Mouse (Mus musculus): ENCODE results near the gene Zbtb4. TPM values are rescaled to one million over a fixed set of nuclear protein-coding genes. Genes with fewer than 3 reads are reported as not detected.

The Zbtb4 gene
- polyA plus RNA-seq, 1 experiment from 2014 or later: 5.2 TPM

DNA sequence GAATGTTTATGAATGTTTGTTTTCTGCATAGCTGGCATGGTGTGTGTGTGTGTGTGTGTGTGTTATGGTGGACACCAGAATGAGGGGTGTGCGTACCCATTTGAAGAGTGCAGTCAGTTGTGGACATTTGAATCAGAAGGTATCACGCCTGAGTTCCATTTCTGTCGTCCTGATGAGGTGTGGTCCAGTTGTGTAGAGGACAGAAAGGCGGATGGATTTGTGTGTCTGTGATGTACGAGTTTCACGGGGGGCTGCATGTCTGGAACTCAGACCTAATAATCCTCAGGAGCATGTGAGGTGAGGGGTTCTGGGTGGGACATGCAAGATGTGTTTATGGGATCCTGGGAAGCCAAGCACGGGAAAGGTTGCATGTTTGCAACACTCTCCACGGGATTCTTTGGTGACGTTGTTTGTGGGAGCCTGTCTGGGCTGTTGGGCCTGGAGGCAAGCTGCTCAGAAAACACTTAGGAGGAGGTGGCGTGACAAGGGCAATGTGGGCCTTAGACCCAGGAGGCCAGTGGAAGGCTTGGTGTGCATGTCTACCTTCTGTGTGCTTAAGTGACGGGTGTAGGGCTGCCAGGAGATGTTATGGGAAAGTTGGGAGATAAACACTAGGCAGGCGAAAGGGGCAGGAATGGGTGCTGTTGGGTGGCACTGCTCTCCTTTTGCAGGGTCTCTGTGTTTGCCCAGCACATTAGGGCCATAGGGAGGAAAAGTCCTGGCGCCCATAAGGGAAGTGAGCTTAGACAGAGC lies 1.3 kb downstream of the Zbtb4 start:
- WGBS: 58% methylated on average over 13 of the region's 13 CpGs
- H3K4me1 ChIP-seq (replicated peaks): peaks cover 24% of the 10 kb centered on the region
- H3K9me3 ChIP-seq: no peaks in the 10 kb centered on the region
- no peaks in the 10 kb centered on the region for H3K27me3 ChIP-seq
- peak overlapping the region; percentile 93; the same call in 1 of the 2 replicates for H3K27ac ChIP-seq (replicated peaks)
- peak overlapping the region; percentile 97 for H3K9ac ChIP-seq
- peak overlapping the region; percentile 94 for H3K4me3 ChIP-seq
- H3K4me2 ChIP-seq: peak overlapping the region; percentile 86
- 0 out of 2 replicates have a peak, but pooled peaks cover 2% of the 10 kb centered on the region for H3K36me3 ChIP-seq
- no peak for ATAC-seq (ENCODE audit: low FRiP score, low read depth)

DNA sequence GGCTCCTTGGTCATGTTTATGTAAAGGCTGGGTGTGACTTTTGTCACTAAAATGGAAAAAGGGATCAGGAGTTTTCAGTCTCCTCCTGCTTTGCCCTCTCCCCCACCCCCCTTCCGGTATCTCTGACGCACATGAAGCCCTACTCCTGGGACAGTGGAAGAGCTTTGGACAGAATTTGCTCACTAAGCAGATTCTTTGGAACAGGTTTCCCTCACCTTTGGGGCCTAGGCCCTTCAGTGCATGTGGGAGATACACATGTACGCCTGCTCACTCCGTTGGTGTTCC lies 1.9 kb downstream of the Zbtb4 start:
- Histone ChIP-seq H3K9me3 (no peaks in the 10 kb centered on the region), H3K36me3 (0 out of 2 replicates have a peak, but pooled peaks cover 3% of the 10 kb centered on the region), H3K4me2 (peak overlapping the region; percentile 86), H3K9ac (no peak overlapping the region), H3K4me1 (replicated peaks) (peaks cover 24% of the 10 kb centered on the region), H3K27ac (replicated peaks) (0 out of 2 replicates have a peak overlapping the region, but pooled peaks have one; percentile 93), H3K27me3 (no peaks in the 10 kb centered on the region), H3K4me3 (peak overlapping the region; percentile 94; the same call in 1 of the 2 replicates)
- ATAC-seq (ENCODE audit: low FRiP score, low read depth): no peak
- WGBS: 66% methylated on average over 4 of the region's 4 CpGs

DNA sequence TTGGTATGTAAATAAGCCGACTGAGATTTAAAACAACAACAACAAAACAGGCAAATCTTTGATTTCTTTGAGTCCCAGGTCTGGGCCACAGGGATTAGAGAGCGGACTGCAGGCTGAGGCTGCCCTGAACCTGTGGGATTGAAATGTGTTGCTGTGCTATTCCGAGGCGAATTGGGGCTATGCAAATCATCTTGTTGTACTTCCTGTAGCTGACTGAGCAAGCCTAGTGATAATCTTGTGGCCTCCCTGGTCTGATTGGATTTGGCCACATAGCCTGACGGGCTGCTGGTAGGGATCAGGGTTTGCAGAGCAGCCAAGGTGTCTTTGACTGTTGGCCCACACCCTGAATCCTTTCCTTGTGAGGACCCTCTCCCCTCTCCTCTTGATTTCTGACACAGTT lies 9.2 kb downstream of the Zbtb4 start:
- H3K9me3 ChIP-seq: no peaks in the 10 kb centered on the region
- WGBS: 56% methylated on average over 5 of the region's 5 CpGs
- no peak overlapping the region for H3K9ac ChIP-seq
- H3K27me3 ChIP-seq: no peaks in the 10 kb centered on the region
- ATAC-seq (ENCODE audit: low FRiP score, low read depth): no peak
- H3K4me1 ChIP-seq (replicated peaks): no peaks in the 10 kb centered on the region
- H3K4me2 ChIP-seq: no peak overlapping the region
- no peak overlapping the region for H3K4me3 ChIP-seq
- no peak overlapping the region for H3K27ac ChIP-seq (replicated peaks)
- 0 out of 2 replicates have a peak, but pooled peaks cover 6% of the 10 kb centered on the region for H3K36me3 ChIP-seq

DNA sequence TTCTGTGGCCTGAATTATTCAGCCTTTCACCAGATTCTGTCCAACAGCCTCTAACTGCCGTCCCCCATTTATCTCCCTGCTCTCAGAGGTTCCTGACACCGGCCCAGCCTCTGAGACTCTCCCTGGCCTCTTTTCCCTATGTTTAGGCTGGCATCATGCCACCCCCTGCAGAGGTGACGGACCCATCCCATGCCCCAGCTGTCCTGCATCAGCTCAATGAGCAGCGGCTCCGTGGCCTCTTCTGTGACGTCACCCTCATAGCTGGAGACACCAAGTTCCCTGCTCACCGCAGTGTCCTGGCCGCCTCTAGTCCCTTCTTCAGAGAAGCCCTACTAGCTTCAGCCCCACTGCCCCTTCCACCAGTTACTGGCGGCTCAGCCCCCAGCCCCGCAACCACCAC lies 10.0 kb downstream of the Zbtb4 start:
- no peak for ATAC-seq (ENCODE audit: low FRiP score, low read depth)
- Histone ChIP-seq H3K4me2 (no peak overlapping the region), H3K27me3 (no peaks in the 10 kb centered on the region), H3K4me3 (no peak overlapping the region), H3K9me3 (no peaks in the 10 kb centered on the region), H3K9ac (no peak overlapping the region), H3K36me3 (0 out of 2 replicates have a peak, but pooled peaks cover 6% of the 10 kb centered on the region), H3K4me1 (replicated peaks) (no peaks in the 10 kb centered on the region), H3K27ac (replicated peaks) (no peak overlapping the region)
- 51% methylated on average over 10 of the region's 10 CpGs for WGBS

DNA sequence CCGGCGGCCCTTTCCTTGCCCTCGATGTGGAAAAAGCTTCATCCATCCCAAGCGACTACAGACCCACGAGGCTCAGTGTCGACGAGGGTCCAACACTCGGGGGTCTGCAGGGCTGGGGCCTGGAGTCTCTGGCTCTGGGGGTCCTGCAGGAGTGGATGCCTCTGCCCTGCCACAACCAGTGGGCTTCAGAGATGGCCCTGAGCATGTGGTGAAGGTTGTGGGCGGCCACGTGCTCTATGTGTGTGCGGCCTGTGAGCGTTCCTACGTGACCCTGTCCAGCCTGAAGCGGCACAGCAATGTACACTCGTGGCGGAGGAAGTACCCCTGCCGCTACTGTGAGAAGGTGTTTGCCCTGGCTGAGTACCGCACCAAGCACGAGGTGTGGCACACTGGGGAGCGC lies 10.8 kb downstream of the Zbtb4 start:
- Histone ChIP-seq H3K4me3 (no peak overlapping the region), H3K9ac (no peak overlapping the region), H3K27me3 (no peaks in the 10 kb centered on the region), H3K4me1 (replicated peaks) (no peaks in the 10 kb centered on the region), H3K9me3 (no peaks in the 10 kb centered on the region), H3K27ac (replicated peaks) (no peak overlapping the region), H3K36me3 (0 out of 2 replicates have a peak, but pooled peaks cover 6% of the 10 kb centered on the region), H3K4me2 (no peak overlapping the region)
- WGBS: 80% methylated on average over 20 of the region's 20 CpGs
- ATAC-seq (ENCODE audit: low FRiP score, low read depth): no peak

DNA sequence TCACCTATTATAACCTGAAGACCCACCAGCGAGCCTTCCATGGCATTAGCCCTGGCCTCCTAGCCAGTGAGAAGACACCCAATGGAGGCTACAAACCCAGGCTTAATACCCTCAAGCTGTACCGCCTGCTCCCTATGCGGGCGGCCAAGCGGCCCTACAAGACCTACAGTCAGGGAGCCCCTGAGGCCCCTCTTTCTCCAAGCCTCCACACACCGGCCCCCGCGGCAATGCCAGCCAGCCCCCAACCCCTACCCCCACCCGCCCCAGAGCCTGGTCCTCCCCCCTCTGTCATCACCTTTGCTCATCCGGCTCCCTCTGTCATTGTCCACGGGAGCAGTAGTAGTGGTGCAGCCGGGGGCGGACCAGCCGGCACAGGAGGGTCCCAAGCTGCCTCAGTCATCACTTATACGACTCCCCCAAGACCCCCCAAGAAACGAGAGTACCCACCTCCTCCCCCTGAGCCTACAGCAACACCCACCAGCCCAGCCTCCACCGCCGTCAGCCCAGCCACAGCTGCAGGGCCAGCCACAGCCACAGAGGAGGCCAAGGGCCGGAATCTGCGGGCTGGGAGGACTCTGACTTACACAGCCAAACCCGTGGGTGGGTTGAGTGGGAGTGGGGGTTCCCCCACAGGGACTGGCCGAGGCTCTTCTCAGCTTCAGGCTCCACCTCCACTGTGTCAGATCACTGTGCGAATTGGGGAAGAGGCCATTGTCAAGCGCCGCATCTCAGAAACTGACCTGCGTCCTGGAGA lies 12.0 kb downstream of the Zbtb4 start:
- H3K4me3 ChIP-seq: no peak overlapping the region
- WGBS: 58% methylated on average over 25 of the region's 26 CpGs
- H3K27me3 ChIP-seq: no peaks in the 10 kb centered on the region
- H3K9ac ChIP-seq: no peak overlapping the region
- 0 out of 2 replicates have a peak, but pooled peaks cover 3% of the 10 kb centered on the region for H3K36me3 ChIP-seq
- H3K4me1 ChIP-seq (replicated peaks): no peaks in the 10 kb centered on the region
- ATAC-seq (ENCODE audit: low FRiP score, low read depth): no peak
- H3K4me2 ChIP-seq: no peak overlapping the region
- H3K27ac ChIP-seq (replicated peaks): no peak overlapping the region
- no peaks in the 10 kb centered on the region for H3K9me3 ChIP-seq

DNA sequence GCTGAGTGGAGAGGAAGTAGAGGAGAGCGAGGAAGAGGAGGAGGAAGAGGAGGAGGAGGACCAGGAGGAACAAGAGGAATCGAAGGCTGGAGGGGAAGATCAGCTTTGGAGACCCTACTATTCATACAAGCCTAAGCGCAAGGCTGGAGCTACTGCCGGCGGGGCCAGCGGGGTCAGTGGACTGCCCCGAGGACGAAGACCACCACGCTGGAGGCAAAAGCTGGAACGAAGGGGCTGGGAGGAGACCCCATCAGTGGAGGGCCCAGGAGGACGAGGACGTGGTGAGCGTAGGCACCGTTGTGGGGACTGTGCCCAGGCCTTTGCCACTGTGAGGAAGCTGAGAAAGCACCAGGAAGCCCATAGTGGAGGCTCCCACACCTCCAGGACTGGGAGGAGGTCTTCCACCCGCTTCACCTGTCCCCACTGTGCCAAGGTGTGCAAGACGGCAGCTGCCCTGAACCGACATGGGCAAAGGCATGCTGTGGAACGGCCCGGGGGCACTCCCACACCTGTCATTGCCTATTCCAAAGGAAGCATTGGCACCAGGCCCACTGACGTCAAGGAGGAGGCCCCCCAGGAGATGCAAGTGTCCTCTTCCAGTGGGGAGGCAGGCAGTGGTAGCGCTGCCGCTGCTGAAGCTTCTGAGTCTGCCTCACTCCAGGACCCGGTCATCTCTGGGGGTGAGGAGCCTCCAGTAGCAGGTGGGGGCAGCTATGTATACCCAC lies 12.7 kb downstream of the Zbtb4 start:
- Histone ChIP-seq H3K4me2 (no peak overlapping the region), H3K9me3 (no peaks in the 10 kb centered on the region), H3K27me3 (no peaks in the 10 kb centered on the region), H3K9ac (no peak overlapping the region), H3K4me3 (no peak overlapping the region), H3K36me3 (0 out of 2 replicates have a peak, but pooled peaks cover 3% of the 10 kb centered on the region), H3K4me1 (replicated peaks) (no peaks in the 10 kb centered on the region), H3K27ac (replicated peaks) (no peak overlapping the region)
- ATAC-seq (ENCODE audit: low FRiP score, low read depth): no peak
- 68% methylated on average over 23 of the region's 23 CpGs for WGBS

DNA sequence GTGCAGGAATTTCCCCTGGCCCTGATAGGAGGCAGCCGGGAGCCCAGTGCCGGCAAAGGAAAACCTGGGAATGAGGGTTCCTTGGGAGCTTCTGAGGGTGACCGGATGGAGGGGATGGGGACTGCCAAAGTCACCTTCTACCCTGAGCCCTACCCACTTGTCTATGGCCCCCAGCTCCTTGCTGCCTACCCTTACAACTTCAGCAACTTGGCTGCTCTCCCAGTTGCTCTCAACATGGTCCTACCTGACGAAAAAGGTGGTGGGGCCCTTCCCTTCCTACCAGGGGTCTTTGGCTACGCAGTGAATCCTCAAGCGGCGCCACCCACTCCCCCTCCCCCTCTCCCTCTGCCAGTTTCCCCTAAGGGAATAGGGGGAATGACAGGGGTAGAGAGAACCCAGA lies 13.3 kb downstream of the Zbtb4 start:
- Histone ChIP-seq H3K9me3 (no peaks in the 10 kb centered on the region), H3K9ac (no peak overlapping the region), H3K4me2 (no peak overlapping the region), H3K27me3 (no peaks in the 10 kb centered on the region), H3K4me3 (no peak overlapping the region), H3K27ac (replicated peaks) (no peak overlapping the region), H3K4me1 (replicated peaks) (no peaks in the 10 kb centered on the region), H3K36me3 (0 out of 2 replicates have a peak, but pooled peaks cover 3% of the 10 kb centered on the region)
- no peak for ATAC-seq (ENCODE audit: low FRiP score, low read depth)
- 60% methylated on average over 7 of the region's 7 CpGs for WGBS

DNA sequence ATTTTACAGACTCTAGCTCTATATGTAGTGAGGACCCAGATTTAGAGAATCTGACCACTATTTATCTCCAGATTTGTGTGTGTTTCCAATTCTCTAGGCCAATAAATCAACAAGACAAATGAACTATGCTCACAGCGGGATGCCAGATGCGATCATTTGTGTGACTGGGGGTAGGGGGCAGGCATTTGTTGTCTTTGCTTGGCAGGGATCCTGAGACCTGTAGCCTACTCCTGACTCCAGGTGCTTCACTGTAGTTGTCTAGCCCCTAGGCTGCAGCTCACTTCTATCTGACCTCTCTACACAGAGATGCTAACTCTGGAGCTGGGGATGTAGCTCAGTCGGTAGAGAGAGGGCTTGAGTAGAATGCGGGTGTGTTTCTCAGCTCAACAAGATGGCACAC lies 16.1 kb downstream of the Zbtb4 start:
- Histone ChIP-seq H3K9me3 (no peaks in the 10 kb centered on the region), H3K4me1 (replicated peaks) (no peaks in the 10 kb centered on the region), H3K27ac (replicated peaks) (no peak overlapping the region), H3K9ac (no peak overlapping the region), H3K4me3 (no peak overlapping the region), H3K27me3 (no peaks in the 10 kb centered on the region), H3K4me2 (no peak overlapping the region), H3K36me3 (no peaks in the 10 kb centered on the region)
- no peak for ATAC-seq (ENCODE audit: low FRiP score, low read depth)
- WGBS: 29% methylated on average over 4 of the region's 4 CpGs

DNA sequence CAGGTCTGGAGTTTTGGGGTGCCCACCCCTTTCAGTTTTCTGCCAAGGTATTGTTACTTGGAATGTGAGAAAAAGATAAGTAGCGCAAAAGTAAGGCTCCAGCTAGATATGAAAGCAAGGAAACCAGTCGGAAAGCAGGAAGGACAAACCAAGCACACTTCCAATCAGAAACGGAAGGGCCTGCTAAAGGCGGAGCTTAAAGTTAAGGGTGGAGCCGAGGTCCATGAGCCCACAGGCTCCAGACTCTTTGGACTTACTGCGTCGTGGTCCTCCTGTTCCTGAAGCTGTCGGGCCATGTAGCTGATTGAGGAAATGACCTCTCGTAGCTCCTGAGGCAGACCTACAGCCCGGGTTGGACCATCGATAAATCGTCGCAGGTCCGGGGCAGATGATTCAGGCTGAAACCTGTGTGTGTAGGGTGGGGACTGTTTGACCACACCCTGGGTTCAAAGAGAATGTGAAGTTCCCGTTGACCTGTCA lies 19.1 kb downstream of the Zbtb4 start:
- H3K36me3 ChIP-seq: no peaks in the 10 kb centered on the region
- no peak overlapping the region for H3K9ac ChIP-seq
- no peak overlapping the region for H3K4me2 ChIP-seq
- no peak for ATAC-seq (ENCODE audit: low FRiP score, low read depth)
- 48% methylated on average over 15 of the region's 15 CpGs for WGBS
- no peak overlapping the region for H3K4me3 ChIP-seq
- H3K27ac ChIP-seq (replicated peaks): no peak overlapping the region
- H3K9me3 ChIP-seq: no peaks in the 10 kb centered on the region
- no peaks in the 10 kb centered on the region for H3K4me1 ChIP-seq (replicated peaks)
- H3K27me3 ChIP-seq: no peaks in the 10 kb centered on the region

DNA sequence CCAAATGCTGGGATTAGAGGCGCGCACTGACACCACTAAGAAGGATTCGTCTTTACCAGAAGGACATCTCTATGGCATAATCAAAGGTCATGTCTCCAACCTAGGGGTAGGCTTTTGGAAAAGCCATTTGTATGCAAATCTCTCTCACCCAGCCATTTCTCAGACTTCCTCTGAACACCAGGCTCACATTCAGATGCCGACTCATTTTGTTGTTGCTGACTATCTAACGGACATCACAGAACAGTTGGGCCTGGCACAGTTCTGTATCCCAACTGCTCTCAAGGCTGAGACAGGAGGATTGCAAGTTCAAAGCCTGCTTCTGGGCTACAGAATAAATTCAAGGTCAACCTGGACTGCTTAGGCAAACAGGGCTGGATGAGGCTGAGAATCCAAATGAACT lies 21.6 kb downstream of the Zbtb4 start:
- H3K36me3 ChIP-seq: no peaks in the 10 kb centered on the region
- no peak for ATAC-seq (ENCODE audit: low FRiP score, low read depth)
- no peaks in the 10 kb centered on the region for H3K4me1 ChIP-seq (replicated peaks)
- H3K4me3 ChIP-seq: no peak overlapping the region
- no peak overlapping the region for H3K9ac ChIP-seq
- H3K27ac ChIP-seq (replicated peaks): no peak overlapping the region
- H3K9me3 ChIP-seq: no peaks in the 10 kb centered on the region
- WGBS: 83% methylated on average over 5 of the region's 5 CpGs
- no peaks in the 10 kb centered on the region for H3K27me3 ChIP-seq
- no peak overlapping the region for H3K4me2 ChIP-seq

DNA sequence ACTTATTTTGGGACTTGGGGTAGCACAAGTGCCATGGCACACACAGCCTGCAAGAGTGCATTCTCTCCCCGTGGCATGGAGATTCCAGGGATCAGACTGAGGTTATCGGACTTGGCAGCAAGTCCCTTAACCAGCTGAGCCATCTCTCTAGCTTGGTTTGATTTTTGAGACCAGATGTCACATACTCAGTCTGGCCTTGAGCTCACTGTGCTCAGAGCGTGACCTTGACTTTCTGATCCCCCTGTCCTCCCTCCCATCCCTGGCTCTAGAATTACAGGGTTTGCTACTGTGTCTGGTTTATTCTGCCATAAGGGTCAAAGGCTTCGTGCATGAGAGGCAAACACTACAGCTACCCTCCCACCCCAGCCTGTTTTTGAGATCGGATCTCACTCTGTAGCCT lies 23.7 kb downstream of the Zbtb4 start:
- WGBS: 73% methylated on average over 5 of the region's 5 CpGs
- H3K27me3 ChIP-seq: 0 out of 2 replicates have a peak, but pooled peaks cover 13% of the 10 kb centered on the region
- no peak for ATAC-seq (ENCODE audit: low FRiP score, low read depth)
- H3K4me1 ChIP-seq (replicated peaks): no peaks in the 10 kb centered on the region
- H3K27ac ChIP-seq (replicated peaks): no peak overlapping the region
- H3K4me2 ChIP-seq: no peak overlapping the region
- no peak overlapping the region for H3K9ac ChIP-seq
- H3K9me3 ChIP-seq: no peaks in the 10 kb centered on the region
- no peak overlapping the region for H3K4me3 ChIP-seq
- H3K36me3 ChIP-seq: no peaks in the 10 kb centered on the region
